Mouse (Mus musculus) large intestine, adult 2 months (tissue): ENCODE results near the gene Gm49027. TPM values are rescaled to one million over a fixed set of nuclear protein-coding genes. Genes with fewer than 3 reads are reported as not detected.
"Not testable (repeated sequence)": the region's sequence is repeated elsewhere in the genome, so short reads cannot be mapped to it uniquely, and the experiment has no call there.

Experiments used
- DNase-seq: peaks from one replicate; pipeline ENCODE4 v3.0.0-alpha.2; 2012; ENCODE audit warnings: low read depth, low spot score
- WGBS: fragments of 180-500 bp; shearing (Covaris S2); methylation state at CpG from one replicate; pipeline ENCODE4 v1.1.7; 2018; 5-methylcytosine and 5-hydroxymethylcytosine counted together
- polyA plus RNA-seq: library from polyadenylated mRNA; depleted of rRNA; stranded (reverse); fragments of >200 nt; gene quantifications from 2 replicates; pipeline ENCODE4 v1.2.3, GENCODE M21; 2012; rRNA removed

The Gm49027 gene
- polyA plus RNA-seq, result 4.1 and 6.3 TPM in 2 replicates

DNA sequence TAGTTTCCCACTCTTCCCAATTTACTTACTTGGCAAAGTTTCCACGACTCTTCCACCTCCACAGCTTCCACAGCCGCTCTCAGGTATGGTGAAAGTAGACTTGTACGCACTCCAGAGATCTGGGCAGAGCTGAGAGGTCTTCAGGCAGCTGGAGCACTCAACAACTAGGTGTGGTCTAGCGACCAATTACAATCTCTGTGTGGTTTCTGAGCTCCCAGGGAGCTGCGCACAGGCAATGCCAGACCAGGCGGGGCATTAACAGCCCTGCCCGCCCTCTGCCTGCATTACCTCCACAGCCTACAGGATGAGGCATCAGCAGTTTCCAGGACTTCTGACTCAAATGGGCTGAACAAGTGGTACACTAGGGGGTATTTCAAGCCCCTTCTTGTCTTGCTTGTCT is at the start of gene Gm49027:
Gm49027 (minus strand) TSS at position 208 of the 400 bp plus-strand sequence.
- no peak for DNase-seq
- WGBS, result 72% methylated on average over 7 of the region's 7 CpGs

- DNase-seq, result no peak
- whole genome bisulfite sequencing, result 49% methylated on average over 8 of the region's 8 CpGs
Measured at GRCm38 (mm10) chr5:123573362-123573761, 48.1 kb upstream of the Gm49027 start.

DNA sequence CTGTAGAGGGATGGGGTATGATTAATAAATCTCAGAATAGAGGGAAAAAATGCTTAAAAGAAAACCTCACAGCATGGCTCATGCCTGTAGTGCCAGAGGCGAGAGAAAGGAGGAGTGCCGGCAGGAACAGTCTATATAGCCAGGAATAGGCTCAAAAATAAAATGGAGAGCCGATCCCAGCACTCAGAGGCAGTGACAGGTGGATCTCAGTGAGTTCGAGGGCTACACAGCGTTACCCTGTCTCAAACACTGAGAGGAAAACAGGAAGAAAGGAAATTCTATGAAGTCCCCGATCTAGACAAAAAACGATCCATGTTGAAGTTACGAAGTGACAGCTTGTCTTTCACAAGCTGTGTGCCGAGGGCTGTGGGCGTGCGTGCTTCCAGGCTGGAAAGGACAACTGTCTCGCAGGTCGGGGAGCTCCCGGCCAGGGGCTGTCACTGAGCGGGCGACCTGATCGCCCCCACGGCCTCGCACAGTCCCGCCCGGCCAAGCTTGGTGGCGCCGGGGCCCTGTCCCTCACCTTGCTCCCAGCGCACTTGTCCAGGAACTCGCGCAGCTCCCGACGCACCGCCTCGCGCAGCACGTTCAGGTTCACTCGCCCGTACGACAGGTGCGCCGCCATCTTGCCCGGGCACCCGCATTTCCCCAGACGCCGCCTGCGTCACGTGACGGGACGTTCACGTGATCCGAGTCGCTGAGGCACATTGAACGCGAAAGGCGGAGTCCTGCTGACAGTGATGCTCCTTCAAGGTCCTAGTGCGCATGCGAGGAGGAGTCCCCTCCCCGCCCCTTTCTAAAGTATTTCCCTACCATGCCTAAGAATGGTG is 47.3 kb upstream of the Gm49027 start, which contains the start of gene Vps33a:
Vps33a (minus strand) TSS at position 682 of the 830 bp plus-strand sequence.
- DNase-seq, result peak; percentile 95
- WGBS, result under 1% methylated on average over 54 of the region's 54 CpGs

- 94% methylated on average over 11 of the region's 11 CpGs for WGBS
- DNase-seq, result no peak
Measured at GRCm38 (mm10) chr5:123561128-123561527, 35.8 kb upstream of the Gm49027 start.

DNA sequence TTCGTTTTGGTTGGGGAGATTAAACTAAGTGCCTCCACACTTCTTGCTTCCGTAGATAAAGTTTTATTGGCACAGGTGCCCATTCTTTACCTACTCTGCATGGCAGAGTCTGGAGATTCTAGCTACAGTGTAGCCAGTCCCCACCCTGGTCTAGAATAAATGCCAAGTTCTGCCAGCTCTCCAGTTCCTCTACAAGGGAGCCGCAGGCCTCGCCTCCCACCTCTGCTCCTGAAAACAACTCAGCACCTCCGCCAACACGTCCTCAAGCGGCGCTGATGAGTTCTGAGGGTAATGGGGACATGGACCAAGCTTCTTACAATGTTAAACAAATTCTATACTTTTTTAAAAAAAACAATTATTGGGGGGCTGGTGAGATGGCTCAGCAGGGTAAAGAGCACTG is 34.3 kb upstream of the Gm49027 start:
- DNase-seq, result no peak
- WGBS, result 81% methylated on average over 8 of the region's 8 CpGs

GRCm38 (mm10) chr5:123556451-123556850 is 31.2 kb upstream of the Gm49027 start:
- DNase-seq, result no peak

GRCm38 (mm10) chr5:123555693-123556092 is 30.4 kb upstream of the Gm49027 start:
- no peak for DNase-seq
- WGBS, result 96% methylated on average over 7 of the region's 7 CpGs

More at GRCm38 (mm10) chr5:123556451-123556850, 31.2 kb upstream of the Gm49027 start:
- 61% methylated on average over 2 of the region's 2 CpGs for WGBS

DNA sequence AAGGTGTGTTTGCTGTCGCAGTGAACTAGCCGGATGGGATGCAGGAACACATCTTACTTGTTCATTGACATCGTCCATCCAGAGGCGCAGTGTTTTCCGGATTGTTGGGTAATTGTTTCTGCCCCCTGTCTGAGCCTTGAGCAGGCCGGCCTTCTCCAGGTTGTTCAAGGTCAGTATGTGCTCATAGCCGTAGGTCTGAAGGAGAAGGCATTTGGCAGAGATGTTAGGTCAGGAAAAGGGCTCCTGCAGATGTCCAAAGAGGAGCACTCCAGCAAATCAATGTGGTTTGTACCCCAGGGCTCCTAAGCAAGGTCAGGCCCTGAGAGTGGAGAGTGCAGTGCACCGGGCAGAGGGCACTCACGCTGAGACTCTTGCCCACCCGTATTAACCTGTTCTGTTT is 8.5 kb upstream of the Gm49027 start:
- DNase-seq, result no peak
- WGBS, result 94% methylated on average over 10 of the region's 10 CpGs

DNA sequence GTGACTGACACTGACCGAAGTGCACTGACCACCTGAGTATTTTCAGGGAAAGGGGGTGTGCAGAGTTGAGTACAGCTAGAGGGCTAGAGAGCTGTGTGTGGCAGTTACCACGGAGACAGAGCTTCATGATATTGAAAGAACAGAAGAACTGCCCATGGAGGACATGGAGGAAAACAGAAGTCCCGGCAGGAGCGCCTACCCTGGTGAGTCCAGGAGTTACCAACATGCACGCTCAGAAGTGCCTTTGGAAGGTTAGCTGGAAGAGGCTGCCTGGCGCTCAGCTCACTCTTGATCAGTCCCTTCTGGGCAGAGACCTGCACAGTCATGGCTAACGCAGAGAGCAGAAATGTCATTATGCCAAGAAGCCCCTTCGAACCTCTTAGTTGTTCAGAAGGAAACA is 4.8 kb upstream of the Gm49027 start:
- WGBS, result 93% methylated on average over 8 of the region's 8 CpGs
- DNase-seq, result no peak

DNA sequence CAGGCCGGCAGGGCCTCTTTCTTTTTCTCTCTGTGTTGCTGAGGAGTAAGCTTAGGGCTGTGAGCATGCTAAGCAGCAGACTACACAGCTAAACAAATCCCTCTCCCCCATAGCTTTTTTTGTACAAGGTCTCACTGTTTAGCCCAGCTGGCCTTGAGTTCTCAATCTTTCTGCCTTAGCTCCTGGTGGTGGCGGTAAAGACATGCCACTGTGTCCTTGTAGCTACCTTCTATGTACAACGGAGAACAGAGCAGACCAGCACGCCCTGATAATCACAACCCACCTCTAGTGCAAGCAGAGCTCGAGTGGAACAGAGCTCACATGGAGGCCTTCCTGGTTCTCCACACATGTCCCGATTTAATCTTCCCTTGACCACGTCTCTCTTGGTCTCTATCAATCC is 3.4 kb upstream of the Gm49027 start:
- 72% methylated on average over 7 of the region's 7 CpGs for WGBS
- DNase-seq, result no peak

- WGBS, result 89% methylated on average over 9 of the region's 9 CpGs
Measured at GRCm38 (mm10) chr5:123525916-123526495, 718 bp upstream of the Gm49027 start.

DNA sequence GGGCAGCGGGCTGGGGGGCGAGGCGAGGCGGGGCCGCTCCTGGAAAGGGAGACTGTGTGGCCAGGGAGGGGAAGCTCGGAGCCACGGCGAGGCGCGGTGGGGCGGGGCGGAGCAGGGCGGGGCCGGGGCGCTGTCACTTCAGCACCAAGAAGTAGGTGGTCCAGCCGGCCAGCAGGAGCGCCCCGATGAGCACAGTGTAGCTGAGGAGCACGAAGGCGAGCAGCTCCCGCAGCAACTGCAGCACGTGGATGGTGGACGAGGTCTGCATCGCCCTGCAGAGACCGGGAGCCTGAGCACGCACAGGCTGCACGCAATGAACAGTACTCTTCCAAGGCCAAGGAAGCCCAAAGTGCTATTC is 916 bp downstream of the Gm49027 start:
- DNase-seq, result no peak
- WGBS, result 1% methylated on average over 27 of the region's 27 CpGs

More at GRCm38 (mm10) chr5:123525916-123526495, 718 bp upstream of the Gm49027 start:
- no peak for DNase-seq

GRCm38 (mm10) chr5:123523692-123524392 is 1.4 kb downstream of the Gm49027 start, which contains the start of gene Diablo:
Gene Diablo, minus strand, starts transcription at chr5:123524176.
- peak; percentile 85 for DNase-seq
- WGBS, result under 1% methylated on average over 82 of the region's 82 CpGs

- 97% methylated on average over 1 of the region's 1 CpGs for WGBS
- DNase-seq, result no peak
Measured at GRCm38 (mm10) chr5:123522166-123522565, 3.1 kb downstream of the Gm49027 start.

GRCm38 (mm10) chr5:123521621-123522020 is 3.7 kb downstream of the Gm49027 start:
- 96% methylated on average over 1 of the region's 1 CpGs for WGBS

GRCm38 (mm10) chr5:123520666-123521065 is 4.6 kb downstream of the Gm49027 start:
- 91% methylated on average over 9 of the region's 9 CpGs for WGBS
- DNase-seq, result no peak

More at GRCm38 (mm10) chr5:123521621-123522020, 3.7 kb downstream of the Gm49027 start:
- DNase-seq, result no peak

DNA sequence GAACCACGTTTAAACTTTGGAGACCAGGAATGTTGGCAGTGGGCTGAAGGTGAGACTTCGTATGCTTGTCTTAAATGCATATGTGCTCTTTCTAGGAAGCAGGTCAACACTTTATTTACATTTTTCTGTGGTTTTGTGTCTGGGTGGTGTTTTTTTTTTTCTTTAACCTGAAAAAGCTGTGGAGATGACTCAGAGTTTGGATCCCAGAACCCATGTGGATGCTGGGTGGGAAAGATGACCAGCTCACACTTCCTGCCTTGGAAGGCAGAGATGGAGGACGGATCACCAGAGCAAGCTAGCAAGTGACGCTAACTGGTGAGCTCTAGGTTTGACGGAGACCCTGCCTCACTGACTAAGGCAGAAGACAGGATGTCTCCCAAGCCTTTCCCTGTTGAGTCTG is 10.4 kb downstream of the Gm49027 start:
- no peak for DNase-seq
- WGBS, result 93% methylated on average over 5 of the region's 5 CpGs

DNA sequence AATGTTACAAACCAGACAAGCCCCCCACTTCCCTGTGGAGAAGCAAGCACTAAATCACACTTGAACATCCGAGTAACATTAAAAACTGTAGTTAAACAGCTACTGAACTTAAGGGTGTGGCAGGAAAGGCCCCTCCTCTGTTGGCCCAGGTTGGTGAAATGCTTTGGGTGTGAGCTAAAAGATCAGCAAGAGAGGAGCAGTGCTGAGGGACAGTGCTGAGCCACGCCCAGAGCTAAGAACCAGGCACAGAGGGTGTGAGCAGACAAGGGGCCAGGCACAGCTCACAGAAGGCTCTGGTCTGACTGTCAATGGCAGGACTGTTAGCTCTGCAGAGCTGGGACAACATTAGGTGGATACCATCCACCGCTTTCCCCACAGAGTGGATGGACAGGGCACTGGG is 13.2 kb downstream of the Gm49027 start:
- no peak for DNase-seq
- 43% methylated on average over 3 of the region's 3 CpGs for WGBS

- not testable (repeated sequence) for DNase-seq
- WGBS, result 82% methylated on average over 3 of the region's 3 CpGs
Measured at GRCm38 (mm10) chr5:123511426-123511825, 13.9 kb downstream of the Gm49027 start.

- no peak for DNase-seq
- 85% methylated on average over 5 of the region's 5 CpGs for WGBS
Measured at GRCm38 (mm10) chr5:123510160-123510559, 15.1 kb downstream of the Gm49027 start, which contains the start of gene B3gnt4. Gene B3gnt4, plus strand, starts transcription at chr5:123510460.
